Mouse (Mus musculus): ENCODE measurements around the gene Cldn14. TPM values are rescaled to one million over a fixed set of nuclear protein-coding genes. Genes with fewer than 3 reads are reported as not detected.

Gene Cldn14
- total and polyA plus RNA-seq, 3 experiments: not detected

DNA sequence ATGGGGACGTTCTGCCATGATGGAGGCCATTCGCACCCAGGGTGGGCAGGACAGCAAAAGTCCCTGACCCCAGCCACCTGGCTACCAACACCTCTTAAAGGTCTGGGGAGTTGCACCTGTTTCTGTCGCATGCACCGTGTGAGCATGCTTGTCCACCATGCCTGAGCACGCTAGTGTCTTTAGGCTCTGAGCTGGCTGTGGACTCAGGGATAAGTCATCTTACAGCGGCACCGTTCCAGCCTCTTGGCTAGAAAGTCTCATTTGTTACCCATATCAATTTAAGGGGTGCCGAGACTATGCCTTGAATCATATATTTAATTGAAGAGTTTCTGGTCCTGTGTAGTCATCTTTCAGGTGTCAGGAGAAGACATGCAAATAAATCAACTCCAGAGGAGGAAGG lies 40.7 kb downstream of the Cldn14 start:
- Histone ChIP-seq H3K4me3 (ENCODE audit: low read depth, low read length) (no peak overlapping the region), H3K9me3 (replicated peaks) (no peaks in the 10 kb centered on the region), H3K36me3 (replicated peaks) (no peaks in the 10 kb centered on the region), H3K27me3 (ENCODE audit: insufficient read depth, low read length) (peaks cover 16% of the 10 kb centered on the region; the same call in 1 of the 2 replicates), H3K4me1 (ENCODE audit: insufficient read depth, low read depth, low read length) (no peaks in the 10 kb centered on the region)
- no peak for TF ChIP-seq POLR2AphosphoS5 (IDR thresholded peaks at IDR 0.05; ENCODE audit: insufficient replicate concordance, low read depth, low read length)
- TF ChIP-seq CTCF (IDR thresholded peaks at IDR 0.05; ENCODE audit: low read depth, low read length): no peak
- TF ChIP-seq GATA2 (IDR thresholded peaks at IDR 0.05; ENCODE audit: borderline replicate concordance, low read depth, low read length): no peak
- no peak for TF ChIP-seq TAL1 (conservative IDR thresholded peaks at IDR 0.05; ENCODE audit: low read depth, low read length)
- TF ChIP-seq GATA1 (IDR thresholded peaks at IDR 0.05; ENCODE audit: borderline replicate concordance, low read length): no peak
- DNase-seq (ENCODE audit: low spot score): no peak
- ATAC-seq (ENCODE audit: extremely low read depth, insufficient number of reproducible peaks, low FRiP score, poor library complexity, severe bottlenecking): no peak

DNA sequence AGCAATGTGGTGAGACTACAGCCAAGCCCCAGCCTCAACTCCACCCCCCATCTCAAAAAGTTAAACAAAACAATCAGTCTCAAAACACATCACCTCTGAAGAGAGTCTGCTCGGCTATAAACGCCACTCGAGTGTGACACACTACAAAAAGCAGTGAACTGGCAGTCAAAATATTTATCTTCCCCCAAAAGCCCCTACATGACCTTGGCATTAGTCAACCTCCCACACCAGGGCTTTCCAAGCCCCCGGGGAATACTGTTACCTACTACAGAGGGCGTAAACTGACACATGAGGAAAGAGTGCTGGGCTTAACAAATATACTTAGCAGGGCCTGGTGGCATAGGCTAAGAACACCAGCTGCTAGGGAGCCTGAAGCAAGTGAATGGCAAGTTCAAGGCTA lies 46.4 kb downstream of the Cldn14 start:
- H3K4me3 ChIP-seq (ENCODE audit: low read depth, low read length): no peak overlapping the region
- no peaks in the 10 kb centered on the region for H3K9me3 ChIP-seq (replicated peaks)
- peaks cover 17% of the 10 kb centered on the region; the same call in 1 of the 2 replicates for H3K27me3 ChIP-seq (ENCODE audit: insufficient read depth, low read length)
- ATAC-seq (ENCODE audit: extremely low read depth, insufficient number of reproducible peaks, low FRiP score, poor library complexity, severe bottlenecking) (no peak), DNase-seq (ENCODE audit: low spot score) (no peak)
- no peak for TF ChIP-seq TAL1 (conservative IDR thresholded peaks at IDR 0.05; ENCODE audit: low read depth, low read length)
- no peak for TF ChIP-seq CTCF (IDR thresholded peaks at IDR 0.05; ENCODE audit: low read depth, low read length)
- TF ChIP-seq GATA2 (IDR thresholded peaks at IDR 0.05; ENCODE audit: borderline replicate concordance, low read depth, low read length): no peak
- TF ChIP-seq GATA1 (IDR thresholded peaks at IDR 0.05; ENCODE audit: borderline replicate concordance, low read length): no peak
- no peaks in the 10 kb centered on the region for H3K4me1 ChIP-seq (ENCODE audit: insufficient read depth, low read depth, low read length)
- H3K36me3 ChIP-seq (replicated peaks): no peaks in the 10 kb centered on the region

DNA sequence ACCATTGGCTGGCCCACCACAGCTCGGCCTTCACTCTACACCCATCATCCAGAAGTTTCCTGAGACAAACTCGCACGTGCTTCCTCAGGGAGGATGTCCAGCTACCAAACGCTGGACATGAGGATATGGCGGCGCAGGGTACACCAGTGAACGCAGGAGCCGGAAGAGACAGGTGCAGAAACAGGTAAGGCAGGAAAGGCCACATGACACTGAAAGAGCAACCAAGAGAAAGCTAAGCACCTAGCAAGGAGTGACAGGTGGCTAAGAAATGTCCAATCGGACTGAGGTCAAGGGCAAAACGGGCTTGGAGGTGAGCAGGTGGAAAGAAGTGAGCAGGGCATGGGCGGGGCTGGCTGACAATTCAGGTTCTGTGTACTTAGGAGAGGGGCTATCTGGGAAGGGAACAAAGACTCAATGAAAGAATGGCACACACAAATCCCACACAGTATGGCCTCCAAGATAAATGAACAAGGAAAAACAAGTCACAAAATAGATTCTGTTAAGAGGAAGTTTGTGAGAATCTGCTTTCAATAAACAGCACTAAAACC lies 47.5 kb downstream of the Cldn14 start:
- no peak for ATAC-seq (ENCODE audit: extremely low read depth, insufficient number of reproducible peaks, low FRiP score, poor library complexity, severe bottlenecking)
- no peak for DNase-seq (ENCODE audit: low spot score)
- Histone ChIP-seq H3K9me3 (replicated peaks) (no peaks in the 10 kb centered on the region), H3K4me1 (ENCODE audit: insufficient read depth, low read depth, low read length) (no peaks in the 10 kb centered on the region), H3K36me3 (replicated peaks) (no peaks in the 10 kb centered on the region), H3K27me3 (ENCODE audit: insufficient read depth, low read length) (peaks cover 19% of the 10 kb centered on the region), H3K4me3 (ENCODE audit: low read depth, low read length) (no peak overlapping the region)
- TF ChIP-seq GATA1 (IDR thresholded peaks at IDR 0.05; ENCODE audit: borderline replicate concordance, low read length): no peak
- TF ChIP-seq POLR2AphosphoS5 (IDR thresholded peaks at IDR 0.05; ENCODE audit: insufficient replicate concordance, low read depth, low read length): no peak
- TF ChIP-seq GATA2 (IDR thresholded peaks at IDR 0.05; ENCODE audit: borderline replicate concordance, low read depth, low read length): no peak
- no peak for TF ChIP-seq TAL1 (conservative IDR thresholded peaks at IDR 0.05; ENCODE audit: low read depth, low read length)
- TF ChIP-seq CTCF (IDR thresholded peaks at IDR 0.05; ENCODE audit: low read depth, low read length): no peak

DNA sequence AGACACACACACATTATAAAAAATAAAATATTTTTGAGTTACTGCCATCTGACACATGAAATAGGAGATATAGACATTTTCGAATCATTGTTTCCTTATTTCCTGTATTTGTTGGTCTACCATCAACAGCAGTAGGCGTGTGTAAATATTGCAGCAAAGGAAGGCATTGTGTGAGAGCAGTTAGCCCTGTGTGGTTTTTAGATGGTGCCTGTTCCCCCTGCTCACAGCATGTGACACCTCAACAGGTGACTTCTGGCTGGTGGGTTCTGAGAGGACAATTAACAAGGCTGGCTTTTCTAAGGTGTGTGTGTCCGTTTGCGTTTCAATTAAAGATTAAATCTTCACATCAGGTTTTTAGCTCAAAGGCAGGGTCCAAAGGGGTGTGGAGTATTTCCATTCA lies 48.1 kb downstream of the Cldn14 start:
- H3K9me3 ChIP-seq (replicated peaks): no peaks in the 10 kb centered on the region
- H3K27me3 ChIP-seq (ENCODE audit: insufficient read depth, low read length): peaks cover 19% of the 10 kb centered on the region
- H3K36me3 ChIP-seq (replicated peaks): no peaks in the 10 kb centered on the region
- no peak for TF ChIP-seq TAL1 (conservative IDR thresholded peaks at IDR 0.05; ENCODE audit: low read depth, low read length)
- no peak for TF ChIP-seq GATA2 (IDR thresholded peaks at IDR 0.05; ENCODE audit: borderline replicate concordance, low read depth, low read length)
- TF ChIP-seq GATA1 (IDR thresholded peaks at IDR 0.05; ENCODE audit: borderline replicate concordance, low read length): no peak
- no peak for TF ChIP-seq POLR2AphosphoS5 (IDR thresholded peaks at IDR 0.05; ENCODE audit: insufficient replicate concordance, low read depth, low read length)
- no peak for TF ChIP-seq CTCF (IDR thresholded peaks at IDR 0.05; ENCODE audit: low read depth, low read length)
- H3K4me1 ChIP-seq (ENCODE audit: insufficient read depth, low read depth, low read length): no peaks in the 10 kb centered on the region
- ATAC-seq (ENCODE audit: extremely low read depth, insufficient number of reproducible peaks, low FRiP score, poor library complexity, severe bottlenecking): no peak
- no peak overlapping the region for H3K4me3 ChIP-seq (ENCODE audit: low read depth, low read length)
- DNase-seq (ENCODE audit: low spot score): no peak

DNA sequence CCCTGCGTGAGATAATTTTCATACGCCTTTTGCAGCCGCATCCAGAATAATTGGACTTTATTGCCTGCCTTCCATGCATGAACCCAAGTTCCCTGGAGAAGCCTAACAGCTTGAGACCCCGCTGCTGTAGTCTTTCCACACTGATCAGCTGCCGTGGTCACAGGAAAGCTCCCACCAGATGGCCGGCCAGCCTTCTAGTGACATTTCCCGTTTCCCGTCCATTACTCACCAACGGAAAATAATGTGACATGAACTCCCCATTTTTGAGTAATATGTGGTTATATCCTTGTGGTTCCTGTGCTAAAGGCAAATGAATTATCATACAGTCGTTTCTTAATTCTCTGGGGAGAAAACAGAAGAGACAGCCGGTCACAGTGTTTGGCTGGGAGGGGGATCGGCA lies 51.2 kb downstream of the Cldn14 start:
- no peak for DNase-seq (ENCODE audit: low spot score)
- no peak overlapping the region for H3K4me3 ChIP-seq (ENCODE audit: low read depth, low read length)
- no peaks in the 10 kb centered on the region for H3K4me1 ChIP-seq (ENCODE audit: insufficient read depth, low read depth, low read length)
- no peaks in the 10 kb centered on the region for H3K9me3 ChIP-seq (replicated peaks)
- TF ChIP-seq POLR2AphosphoS5 (IDR thresholded peaks at IDR 0.05; ENCODE audit: insufficient replicate concordance, low read depth, low read length): no peak
- TF ChIP-seq GATA2 (IDR thresholded peaks at IDR 0.05; ENCODE audit: borderline replicate concordance, low read depth, low read length): no peak
- no peak for TF ChIP-seq TAL1 (conservative IDR thresholded peaks at IDR 0.05; ENCODE audit: low read depth, low read length)
- TF ChIP-seq CTCF (IDR thresholded peaks at IDR 0.05; ENCODE audit: low read depth, low read length): no peak
- TF ChIP-seq GATA1 (IDR thresholded peaks at IDR 0.05; ENCODE audit: borderline replicate concordance, low read length): no peak
- ATAC-seq (ENCODE audit: extremely low read depth, insufficient number of reproducible peaks, low FRiP score, poor library complexity, severe bottlenecking): no peak
- H3K36me3 ChIP-seq (replicated peaks): no peaks in the 10 kb centered on the region
- H3K27me3 ChIP-seq (ENCODE audit: insufficient read depth, low read length): peaks cover 14% of the 10 kb centered on the region

DNA sequence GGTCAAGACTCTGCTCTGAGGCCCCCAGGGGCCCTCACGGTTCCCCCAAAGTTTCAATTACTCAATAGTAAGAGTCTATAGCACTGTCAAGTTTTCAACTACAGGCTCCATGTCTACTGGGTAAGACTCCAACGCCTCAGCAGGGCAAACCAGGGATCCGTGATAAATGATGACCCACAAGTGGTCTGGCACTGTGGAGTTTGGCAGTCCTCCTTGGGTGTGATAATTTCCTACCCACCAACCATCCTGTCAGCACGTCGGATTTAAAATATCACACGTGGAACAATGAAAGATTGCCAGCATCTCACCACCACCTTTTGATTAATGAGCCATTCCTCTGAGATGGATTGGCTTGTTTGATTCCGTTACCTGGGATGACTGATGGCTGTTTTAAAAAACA lies 51.7 kb downstream of the Cldn14 start:
- DNase-seq (ENCODE audit: low spot score): no peak
- no peak for ATAC-seq (ENCODE audit: extremely low read depth, insufficient number of reproducible peaks, low FRiP score, poor library complexity, severe bottlenecking)

More for the DNA sequence above, 51.7 kb downstream of the Cldn14 start:
- Histone ChIP-seq H3K27me3 (ENCODE audit: insufficient read depth, low read length) (peaks cover 14% of the 10 kb centered on the region), H3K4me3 (ENCODE audit: low read depth, low read length) (no peak overlapping the region), H3K36me3 (replicated peaks) (no peaks in the 10 kb centered on the region), H3K9me3 (replicated peaks) (no peaks in the 10 kb centered on the region), H3K4me1 (ENCODE audit: insufficient read depth, low read depth, low read length) (no peaks in the 10 kb centered on the region)
- TF ChIP-seq GATA2 (IDR thresholded peaks at IDR 0.05; ENCODE audit: borderline replicate concordance, low read depth, low read length) (no peak), CTCF (IDR thresholded peaks at IDR 0.05; ENCODE audit: low read depth, low read length) (no peak), GATA1 (IDR thresholded peaks at IDR 0.05; ENCODE audit: borderline replicate concordance, low read length) (no peak), POLR2AphosphoS5 (IDR thresholded peaks at IDR 0.05; ENCODE audit: insufficient replicate concordance, low read depth, low read length) (no peak), TAL1 (conservative IDR thresholded peaks at IDR 0.05; ENCODE audit: low read depth, low read length) (no peak)

Measured in G1E (cell line).